Mouse (Mus musculus) MEL (cell line): ENCODE results near the gene Fam171a2.

Experiments used
- ELF1 ChIP-seq: IDR thresholded peaks from 2 replicates; pipeline ENCODE4 v1.6.1; 2014; ENCODE audit warnings: low read depth, mild to moderate bottlenecking, inconsistent platforms, low read length, improper control_type of control experiment, moderate library complexity
- EP300 ChIP-seq, 2 experiments: IDR thresholded peaks; 2 replicates each; pipeline ENCODE4 v1.6.1; 2011; ENCODE audit warnings: improper control_type of control experiment in 2 of 2, low read length in 2 of 2, low read depth in 1 of 2, mild to moderate bottlenecking in 1 of 2
- GABPA ChIP-seq: IDR thresholded peaks from 2 replicates; pipeline ENCODE4 v1.6.1; 2012; ENCODE audit warnings: low read depth, mild to moderate bottlenecking, inconsistent platforms, low read length, improper control_type of control experiment, moderate library complexity
- MAFK ChIP-seq: IDR thresholded peaks from 2 replicates; pipeline ENCODE4 v1.6.1; 2011; ENCODE audit warnings: low read depth, mild to moderate bottlenecking, low read length, improper control_type of control experiment, borderline replicate concordance
- NRF1 ChIP-seq: IDR thresholded peaks from 2 replicates; pipeline ENCODE4 v1.6.1; 2014; ENCODE audit warnings: low read depth, mild to moderate bottlenecking, inconsistent platforms, low read length, improper control_type of control experiment, moderate library complexity; ENCODE audit not compliant: poor library complexity, insufficient read depth, severe bottlenecking
- POLR2A ChIP-seq, 2 experiments: IDR thresholded peaks; 2 replicates each; pipeline ENCODE4 v1.6.1; 2011 to 2012; ENCODE audit warnings: low read length in 2 of 2, mild to moderate bottlenecking in 2 of 2, control low read depth in 1 of 2, improper control_type of control experiment in 1 of 2, low read depth in 1 of 2, moderate library complexity in 1 of 2; ENCODE audit not compliant: control insufficient read depth in 1 of 2, insufficient read depth in 1 of 2, poor library complexity in 1 of 2
- ZMIZ1 ChIP-seq: IDR thresholded peaks from 2 replicates; pipeline ENCODE4 v1.6.1; 2012; ENCODE audit warnings: low read depth, mild to moderate bottlenecking, inconsistent platforms, low read length, improper control_type of control experiment, moderate library complexity

DNA sequence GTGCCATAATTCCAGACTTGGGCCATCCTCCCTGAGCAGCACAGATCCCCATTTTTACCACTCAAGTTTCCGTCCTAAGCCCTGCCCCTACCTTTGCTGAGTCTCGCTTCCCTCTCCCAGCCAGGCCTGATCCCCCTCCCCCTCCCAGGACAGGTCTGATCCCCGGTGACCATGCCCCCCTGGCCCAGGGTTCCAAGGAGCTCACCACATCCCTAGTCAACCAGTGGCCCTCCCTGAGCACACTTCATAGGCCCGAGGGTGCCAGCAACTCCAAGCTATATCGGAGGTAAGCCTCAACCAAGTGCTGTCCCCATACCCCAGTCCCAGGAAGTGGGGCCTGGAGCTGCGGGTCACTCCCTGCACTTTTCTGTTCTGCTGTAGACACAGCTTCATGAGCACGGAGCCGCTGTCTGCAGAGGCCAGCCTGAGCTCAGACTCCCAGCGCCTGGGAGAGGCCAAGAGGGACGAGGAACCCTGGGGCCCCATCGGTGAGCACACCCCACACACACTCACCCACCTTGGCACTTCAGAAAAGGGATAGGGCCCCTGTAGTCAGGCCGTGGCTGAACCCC lies 46.9 kb downstream of the Fam171a2 start:
- no peak for TF ChIP-seq NRF1
- no peak for TF ChIP-seq ZMIZ1
- TF ChIP-seq GABPA, result no peak
- TF ChIP-seq POLR2A (IDR thresholded peaks at IDR 0.05; ENCODE audit: control insufficient read depth in 1 of 2, insufficient read depth in 1 of 2, low read depth in 1 of 2, low read length in 2 of 2, poor library complexity in 1 of 2), result no peak
- TF ChIP-seq EP300 (IDR thresholded peaks at IDR 0.05; ENCODE audit: low read depth in 1 of 2, low read length in 2 of 2), result no peak
- no peak for TF ChIP-seq MAFK
- no peak for TF ChIP-seq ELF1
